Mouse (Mus musculus) bone marrow macrophage, adult 2 months (primary cell): ENCODE results near the gene Plekhh1. TPM values are rescaled to one million over a fixed set of nuclear protein-coding genes. Genes with fewer than 3 reads are reported as not detected.

ENCODE experiments used
- H3K27ac ChIP-seq: 2 replicates; pipeline ENCODE4 v1.5.1; 2012; ENCODE audit warnings: low read depth, low read length; ENCODE audit not compliant: insufficient read depth
- H3K4me1 ChIP-seq: 2 replicates; pipeline ENCODE4 v1.6.1; 2012; ENCODE audit warnings: low read length; ENCODE audit not compliant: control insufficient read depth, insufficient read depth
- H3K4me3 ChIP-seq: 2 replicates; pipeline ENCODE4 v1.5.1; 2012; ENCODE audit warnings: mild to moderate bottlenecking, low read length, moderate library complexity; ENCODE audit not compliant: insufficient read depth
- CTCF ChIP-seq: IDR thresholded peaks from 2 replicates; pipeline ENCODE4 v1.5.1; 2012; ENCODE audit warnings: low read depth, mild to moderate bottlenecking, low read length, moderate library complexity
- POLR2A ChIP-seq: IDR thresholded peaks from 2 replicates; pipeline ENCODE4 v1.6.1; 2012; ENCODE audit warnings: mild to moderate bottlenecking, low read depth, low read length, borderline replicate concordance
- polyA plus RNA-seq: library from polyadenylated mRNA; stranded (reverse); fragments of >200 nt; gene quantifications from 2 replicates; pipeline ENCODE4 v1.2.4, GENCODE M21; 2012; ENCODE audit not compliant: missing spikeins, insufficient read depth, insufficient read length

Gene Plekhh1
- 0.17 and 0.25 TPM in 2 replicates for polyA plus RNA-seq

DNA sequence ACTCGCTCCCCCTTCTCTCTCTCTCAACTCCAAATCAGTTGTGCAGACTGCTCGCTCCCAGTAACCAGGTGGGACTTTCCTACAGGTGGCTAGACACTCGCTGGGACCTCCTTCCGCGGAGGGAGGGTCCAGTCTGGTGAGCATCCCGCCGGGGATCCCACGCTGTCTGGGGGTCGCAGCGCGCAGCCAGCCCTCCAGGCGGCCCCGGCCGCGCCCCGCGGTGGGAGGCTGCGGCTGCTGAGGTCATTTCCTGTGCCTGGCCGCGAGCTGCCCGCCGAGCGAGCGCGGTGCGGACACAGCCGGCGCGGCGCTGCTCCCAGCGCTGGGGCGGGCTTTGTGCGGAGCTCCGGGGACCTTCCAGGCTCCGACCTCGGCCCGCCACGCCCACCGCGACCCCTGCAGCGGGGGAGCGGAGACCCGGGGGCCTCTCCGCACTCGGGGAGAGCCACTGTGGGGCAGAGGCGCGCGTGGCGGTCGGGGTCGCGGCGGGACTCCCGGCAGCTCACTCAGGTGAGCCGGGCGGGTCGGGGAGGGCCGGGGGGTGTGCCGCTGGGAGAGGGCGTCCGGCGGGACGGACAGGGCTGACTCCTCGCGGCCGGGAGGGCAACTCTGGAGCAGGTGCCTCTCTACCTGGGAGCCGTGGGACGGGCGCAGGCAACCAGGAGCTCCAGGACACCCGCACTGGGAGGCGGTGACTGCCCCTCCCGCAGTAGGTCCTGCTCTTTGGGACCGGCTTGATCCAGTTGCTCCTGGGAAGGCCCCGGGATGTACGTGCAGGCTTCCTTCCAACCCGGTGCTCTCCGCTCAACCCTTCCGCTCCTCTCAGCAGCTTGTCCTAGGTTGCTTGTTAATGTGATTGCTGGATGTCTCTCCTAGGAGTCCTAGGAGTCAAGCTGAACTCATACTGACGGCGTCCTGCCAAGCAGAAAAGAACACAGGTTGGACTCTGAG, at the start of gene Plekhh1:
Gene Plekhh1 (plus strand): TSS at position 253 of the 951 bp plus-strand sequence.
- peaks cover 11% of the 10 kb centered on the region for H3K4me1 ChIP-seq
- TF ChIP-seq POLR2A (no peak), CTCF (no peak)
- peak within 1 kb of the TSS; percentile 63 for H3K4me3 ChIP-seq
- no peak within 1 kb of the TSS for H3K27ac ChIP-seq

DNA sequence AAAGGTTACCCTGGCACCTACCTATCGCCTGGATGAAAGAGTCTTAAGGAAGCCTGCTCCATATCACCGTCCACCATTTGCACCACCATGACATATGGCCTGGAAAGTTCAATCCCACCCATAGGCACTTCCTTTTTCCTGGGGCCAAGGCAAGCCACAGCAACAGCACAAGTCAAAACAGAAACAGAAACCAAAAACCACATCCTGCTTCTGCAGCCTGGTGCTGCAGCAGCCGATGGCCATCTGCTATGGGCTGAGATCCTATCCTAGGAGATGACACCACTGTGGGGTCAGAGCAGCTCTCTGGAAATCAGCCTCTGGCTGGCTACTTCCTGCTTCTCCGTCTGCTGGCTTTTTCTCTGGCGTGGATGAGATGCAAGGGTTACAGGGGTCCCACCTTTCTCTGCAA, 48.3 kb upstream of the Plekhh1 start:
- Histone ChIP-seq H3K4me1 (peaks cover 16% of the 10 kb centered on the region), H3K27ac (peak overlapping the region; percentile 89), H3K4me3 (peak overlapping the region; percentile 76)
- TF ChIP-seq POLR2A (no peak), CTCF (no peak)

DNA sequence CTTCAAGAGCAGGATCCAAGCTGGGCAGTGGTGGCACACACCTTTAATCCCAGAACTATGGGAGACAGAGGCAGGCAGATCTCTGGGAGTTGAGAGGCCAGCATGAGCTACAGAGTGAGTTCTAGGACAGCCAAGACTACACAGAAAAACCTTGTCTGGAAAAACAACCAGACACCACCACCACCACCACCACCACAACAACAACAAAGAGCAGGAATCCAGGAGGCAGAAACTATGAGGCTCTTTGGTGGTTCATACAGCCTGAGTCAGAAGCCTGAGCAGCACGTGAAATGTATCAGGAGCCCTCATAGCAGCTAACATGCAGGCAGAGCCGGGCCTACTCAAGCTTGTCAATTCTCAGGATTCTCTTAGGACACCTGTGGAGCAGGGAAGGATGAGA, 47.8 kb upstream of the Plekhh1 start:
- Histone ChIP-seq H3K27ac (peak overlapping the region; percentile 89), H3K4me1 (peaks cover 16% of the 10 kb centered on the region), H3K4me3 (peak overlapping the region; percentile 33)
- TF ChIP-seq POLR2A (no peak), CTCF (no peak)

DNA sequence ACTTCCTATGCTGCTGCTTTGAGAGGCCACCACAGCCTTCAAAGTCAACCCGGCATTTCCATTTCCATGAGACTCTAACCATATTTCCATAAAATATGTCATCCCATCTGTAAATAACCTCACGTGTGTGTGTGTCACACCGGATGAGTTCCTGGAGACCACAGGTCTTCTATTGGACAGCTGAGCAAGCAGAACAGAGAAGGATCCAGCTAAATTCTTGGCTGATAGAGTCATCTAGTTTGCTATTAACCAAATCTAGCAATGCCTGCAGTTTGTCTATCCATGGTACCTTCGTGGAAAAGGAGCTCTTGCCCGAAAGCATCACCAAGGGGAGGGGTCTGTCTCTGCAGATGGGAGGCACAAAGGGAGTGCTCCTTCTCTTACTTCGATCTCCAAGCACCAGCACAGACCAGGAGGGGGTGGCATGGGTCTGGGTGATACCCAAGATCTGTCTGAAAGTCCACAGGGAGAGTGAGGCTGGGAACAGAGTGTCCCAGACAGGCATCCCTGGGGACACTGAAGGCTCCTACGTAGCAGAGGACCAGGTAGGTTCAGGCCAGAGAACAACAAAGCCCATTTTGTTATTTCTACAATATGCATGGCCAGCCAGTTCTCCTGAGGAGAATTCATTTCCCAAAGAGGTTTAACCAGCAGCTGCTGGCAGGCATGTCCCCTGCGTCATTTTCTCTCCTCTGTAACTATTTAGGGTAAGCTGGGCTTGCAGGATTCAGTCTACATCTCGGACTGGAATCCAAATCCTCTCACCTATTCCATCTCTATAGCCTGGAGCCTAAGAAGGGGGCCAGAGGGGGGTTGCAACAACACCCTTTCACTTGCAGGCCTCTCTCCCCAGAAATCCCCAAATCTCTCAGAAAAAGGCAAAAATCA, 46.8 kb upstream of the Plekhh1 start:
- peaks cover 16% of the 10 kb centered on the region for H3K4me1 ChIP-seq
- H3K4me3 ChIP-seq, result no peak overlapping the region
- TF ChIP-seq POLR2A (no peak), CTCF (no peak)
- no peak overlapping the region for H3K27ac ChIP-seq

GRCm38 (mm10) chr12:78983296-78984034, 45.5 kb upstream of the Plekhh1 start:
- peaks cover 15% of the 10 kb centered on the region for H3K4me1 ChIP-seq
- H3K4me3 ChIP-seq, result no peak overlapping the region
- no peak overlapping the region for H3K27ac ChIP-seq
- TF ChIP-seq CTCF, result no peak
- no peak for TF ChIP-seq POLR2A

DNA sequence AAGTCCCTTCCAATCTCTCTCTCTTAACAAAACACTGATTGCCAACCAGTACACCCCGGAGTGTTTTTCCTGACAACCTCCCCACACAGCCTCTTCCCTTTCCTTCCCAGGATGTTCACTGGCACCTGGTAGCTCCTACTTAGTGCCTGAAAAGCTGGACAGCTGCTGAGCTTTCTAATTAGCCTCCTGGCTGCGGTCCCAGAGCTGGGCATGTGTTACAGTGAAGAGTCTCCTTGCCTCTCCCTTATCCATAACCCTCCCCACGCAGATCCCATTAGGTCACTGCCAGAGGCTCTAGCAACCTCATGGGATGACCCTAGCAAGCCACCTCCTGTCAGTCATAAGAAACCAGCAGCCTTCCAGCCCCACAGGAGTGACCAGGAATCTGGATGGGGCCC, 44.9 kb upstream of the Plekhh1 start:
- peaks cover 14% of the 10 kb centered on the region for H3K4me1 ChIP-seq
- TF ChIP-seq CTCF (no peak), POLR2A (no peak)
- no peak overlapping the region for H3K27ac ChIP-seq
- H3K4me3 ChIP-seq, result no peak overlapping the region

DNA sequence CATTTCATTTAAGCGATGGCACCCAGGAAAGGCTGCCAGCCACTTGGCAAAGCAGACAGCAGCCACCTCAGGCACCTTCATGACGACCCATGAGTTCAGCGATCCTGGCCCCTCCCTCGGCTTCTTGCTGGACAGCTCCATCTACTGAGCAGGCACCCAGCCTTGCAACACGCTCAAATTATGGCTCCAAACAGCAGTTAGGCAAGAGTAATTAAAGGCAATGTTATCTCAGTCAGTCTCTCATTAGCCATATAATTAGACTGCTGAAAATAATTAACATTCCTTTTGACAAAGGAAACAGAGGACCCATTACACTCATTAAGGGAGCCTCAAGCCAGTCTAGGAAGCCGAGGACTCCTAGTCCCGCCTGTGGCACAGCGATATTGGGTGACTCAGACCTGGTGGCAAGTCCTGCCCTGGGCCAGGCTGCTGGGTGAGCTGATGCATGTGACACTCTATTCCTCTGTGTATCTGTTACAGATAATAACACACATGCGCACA, 41.3 kb upstream of the Plekhh1 start:
- no peaks in the 10 kb centered on the region for H3K4me1 ChIP-seq
- TF ChIP-seq CTCF (no peak), POLR2A (no peak)
- H3K27ac ChIP-seq, result no peak overlapping the region

GRCm38 (mm10) chr12:78996271-78996670, 32.7 kb upstream of the Plekhh1 start:
- Histone ChIP-seq H3K4me3 (no peak overlapping the region), H3K4me1 (no peaks in the 10 kb centered on the region), H3K27ac (no peak overlapping the region)
- TF ChIP-seq POLR2A, result no peak
- TF ChIP-seq CTCF, result no peak

More for the DNA sequence above, 41.3 kb upstream of the Plekhh1 start:
- H3K4me3 ChIP-seq, result no peak overlapping the region

DNA sequence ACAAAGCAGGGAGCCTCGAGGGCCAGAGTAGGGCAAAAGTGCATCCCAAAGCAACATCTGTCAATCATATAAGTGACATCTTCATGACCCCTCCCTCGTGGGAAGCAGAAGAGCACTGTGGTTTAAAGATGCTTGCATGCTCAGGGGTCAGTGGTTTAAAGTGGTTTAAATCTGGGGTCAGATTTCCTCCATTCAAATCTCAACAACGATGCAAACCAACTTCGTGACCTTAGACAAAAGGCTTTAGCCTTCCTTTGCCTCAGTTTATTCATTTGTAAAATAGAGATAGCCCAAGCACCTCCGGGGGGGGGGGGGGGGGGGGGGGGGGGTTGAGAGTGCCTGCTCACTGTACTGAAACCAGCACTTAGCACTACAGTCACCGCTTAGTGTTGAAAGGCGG, 32.3 kb upstream of the Plekhh1 start:
- TF ChIP-seq CTCF (no peak), POLR2A (no peak)
- no peak overlapping the region for H3K4me3 ChIP-seq
- no peak overlapping the region for H3K27ac ChIP-seq
- no peaks in the 10 kb centered on the region for H3K4me1 ChIP-seq
